Mouse (Mus musculus) frontal cortex, postnatal 25 days (tissue): ENCODE measurements around the gene Gnpnat1.
"Not testable (repeated sequence)": the region's sequence is repeated elsewhere in the genome, so short reads cannot be mapped to it uniquely, and the experiment has no call there.

Experiments used
- DNase-seq, 2 experiments: peaks; one replicate each; pipeline ENCODE4 v3.0.0; 2022; ENCODE audit warnings: low spot score in 2 of 2

The Gnpnat1 gene

DNA sequence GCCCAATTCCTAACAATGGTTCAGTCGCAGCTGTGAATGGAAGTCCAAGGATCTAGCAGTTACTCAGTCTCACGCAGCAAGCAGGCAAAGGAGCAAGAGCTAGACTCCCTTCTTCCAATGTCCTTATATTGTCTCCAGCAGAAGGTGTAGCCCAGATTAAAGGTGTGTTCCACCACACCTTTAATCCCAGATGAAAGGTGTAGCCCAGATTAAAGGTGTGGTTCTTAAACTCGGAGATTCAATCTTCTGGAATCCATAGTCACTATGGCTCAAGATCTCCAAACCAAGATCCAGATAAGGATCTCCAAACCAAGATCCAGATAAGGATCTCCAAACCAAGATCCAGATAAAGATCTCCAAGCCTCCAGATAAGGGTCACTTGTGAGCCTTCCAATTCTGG lies at the start of gene Gnpnat1:
Gnpnat1 (minus strand) TSS at position 101 of the 400 bp plus-strand sequence.
- DNase-seq, result not testable (repeated sequence)

DNA sequence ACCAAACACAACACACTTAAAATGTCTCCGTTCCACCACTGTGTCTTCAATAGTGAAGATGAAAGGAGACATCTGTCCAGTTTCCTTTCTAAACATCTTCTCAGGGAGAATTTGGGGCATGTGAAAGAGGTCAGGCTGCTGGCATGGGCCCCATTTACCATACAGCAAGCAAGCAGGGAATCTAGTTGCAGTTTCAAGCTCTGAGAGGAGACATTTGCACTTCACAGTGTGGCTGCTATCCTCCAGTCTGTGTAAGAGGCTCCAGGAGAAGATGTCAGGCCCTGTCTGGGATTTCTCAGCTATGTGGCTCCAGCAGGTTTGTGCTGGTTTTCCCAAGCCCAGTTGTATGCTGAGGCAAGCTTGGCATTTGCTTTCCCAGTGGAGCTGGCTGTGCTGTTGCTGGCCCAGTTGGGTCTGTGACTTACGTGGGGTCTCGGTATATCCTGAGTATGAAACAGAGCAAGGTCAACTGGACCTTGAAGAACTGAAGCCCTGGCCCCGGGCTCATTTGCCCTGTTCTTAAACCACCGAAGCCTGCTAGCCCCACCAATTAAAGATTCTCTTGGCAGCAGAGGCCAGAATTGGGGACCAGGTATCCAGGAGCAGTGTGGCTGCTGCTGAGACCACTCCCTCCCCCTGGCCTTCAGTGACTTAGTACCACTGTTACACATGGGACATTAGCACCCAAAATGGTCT lies 49.0 kb upstream of the Gnpnat1 start:
- no peak for DNase-seq

DNA sequence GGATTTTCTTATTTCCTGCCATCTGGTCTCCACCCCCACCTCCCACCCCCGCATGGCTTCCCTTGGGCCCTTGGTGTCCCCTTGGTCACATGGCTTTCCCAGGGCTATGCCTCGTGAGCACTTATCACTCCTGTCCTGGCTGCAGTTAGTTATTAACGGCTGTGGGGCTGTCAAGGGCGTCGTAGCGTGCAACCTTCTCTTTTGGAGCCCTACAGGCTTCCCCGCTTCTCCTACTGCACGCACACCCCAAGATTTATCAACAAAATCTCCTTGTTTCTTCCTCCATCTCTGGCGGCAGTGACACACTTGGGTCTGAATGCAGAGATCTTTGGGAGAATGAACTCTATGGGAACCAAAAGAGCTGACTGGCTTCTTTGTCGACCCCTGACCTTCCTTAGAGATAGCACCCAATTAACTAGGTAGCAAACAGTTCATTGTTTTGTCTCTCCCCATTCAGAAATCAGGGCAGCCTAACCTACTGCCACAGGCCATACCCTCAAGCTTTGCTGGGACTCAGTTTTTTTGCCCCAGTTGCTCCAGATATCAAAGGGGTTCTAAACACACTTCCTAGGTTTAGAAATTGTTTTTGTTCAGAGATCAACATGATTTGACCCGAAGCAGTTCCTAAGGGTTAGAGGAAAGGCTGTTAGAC lies 48.3 kb upstream of the Gnpnat1 start:
- DNase-seq, result no peak

DNA sequence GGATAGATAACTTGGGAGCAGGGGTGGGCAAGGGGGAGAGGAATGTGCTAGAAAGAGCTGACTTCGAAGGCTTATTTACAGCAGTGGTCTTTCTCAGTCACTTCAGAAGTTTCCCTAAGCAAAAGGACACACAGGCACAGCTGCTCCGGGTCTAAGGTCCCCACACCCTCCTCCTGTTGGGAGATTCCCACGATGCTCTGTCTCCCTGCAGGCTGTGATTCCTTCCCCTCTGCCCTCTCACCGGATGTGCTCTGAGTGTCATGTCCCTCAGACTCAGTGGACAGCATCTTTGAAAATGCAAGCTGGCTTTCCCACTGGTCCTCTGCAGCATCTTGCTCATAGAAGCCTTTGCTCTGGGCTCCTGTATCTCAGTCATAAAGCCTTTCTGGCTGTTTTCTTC lies 47.4 kb upstream of the Gnpnat1 start:
- no peak for DNase-seq

DNA sequence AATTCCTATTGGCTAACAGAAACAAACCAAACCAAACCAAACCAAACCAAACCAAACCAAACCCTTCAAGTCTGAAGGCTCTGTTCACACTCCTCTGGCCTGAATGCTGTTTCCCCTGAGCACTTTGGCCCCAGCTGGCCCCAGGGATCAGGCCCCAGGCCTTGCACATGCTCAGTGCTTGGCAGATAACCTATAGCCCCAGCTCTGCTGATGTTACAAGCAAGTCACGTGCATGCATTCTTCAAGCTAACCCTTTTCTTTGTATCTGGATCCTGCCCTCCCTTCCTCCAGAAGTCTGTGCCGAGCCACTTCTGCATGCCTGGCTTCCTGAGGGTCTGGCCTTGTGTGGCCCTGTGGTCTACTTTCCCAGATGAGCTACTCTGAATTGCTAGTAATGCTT lies 46.4 kb upstream of the Gnpnat1 start:
- no peak for DNase-seq

DNA sequence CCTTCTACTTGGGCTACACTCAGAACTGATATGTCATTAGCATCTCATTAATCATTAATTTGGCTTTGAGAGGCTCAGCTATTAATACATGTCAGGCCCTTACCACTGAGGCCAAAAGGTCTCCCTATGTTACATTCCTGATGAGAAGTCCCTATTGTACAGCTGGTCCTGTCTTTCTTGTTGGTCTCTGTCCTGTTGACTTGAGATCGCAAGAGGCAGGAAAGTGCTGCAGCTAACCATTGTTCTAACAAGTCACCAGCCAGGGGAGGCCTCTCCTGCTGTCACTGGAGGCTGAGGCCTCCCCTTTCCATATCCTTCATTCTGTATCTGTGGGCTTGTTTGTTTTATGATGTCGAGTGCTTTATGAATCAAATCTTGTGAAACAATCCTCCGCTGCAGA lies 42.1 kb upstream of the Gnpnat1 start:
- no peak for DNase-seq

DNA sequence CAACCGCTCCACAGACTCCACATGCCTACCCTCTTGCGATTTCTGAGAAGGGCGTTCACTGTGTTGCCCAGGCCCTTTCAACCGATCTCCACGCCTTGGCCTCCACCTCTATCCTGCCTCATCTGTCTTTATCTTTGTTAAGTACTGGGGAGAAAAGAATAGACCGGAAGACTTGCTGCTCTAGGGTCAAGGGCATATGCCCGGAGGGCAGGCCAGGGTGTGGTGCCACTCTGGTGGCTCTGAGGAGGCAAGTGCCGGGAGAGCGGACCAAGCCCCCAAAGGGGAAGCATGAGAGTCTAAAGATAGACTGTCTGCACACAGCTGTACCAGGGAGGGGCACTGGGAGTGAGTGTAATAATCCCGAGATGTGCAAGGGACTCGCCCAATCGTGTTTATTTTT lies 40.7 kb upstream of the Gnpnat1 start:
- DNase-seq, result no peak

DNA sequence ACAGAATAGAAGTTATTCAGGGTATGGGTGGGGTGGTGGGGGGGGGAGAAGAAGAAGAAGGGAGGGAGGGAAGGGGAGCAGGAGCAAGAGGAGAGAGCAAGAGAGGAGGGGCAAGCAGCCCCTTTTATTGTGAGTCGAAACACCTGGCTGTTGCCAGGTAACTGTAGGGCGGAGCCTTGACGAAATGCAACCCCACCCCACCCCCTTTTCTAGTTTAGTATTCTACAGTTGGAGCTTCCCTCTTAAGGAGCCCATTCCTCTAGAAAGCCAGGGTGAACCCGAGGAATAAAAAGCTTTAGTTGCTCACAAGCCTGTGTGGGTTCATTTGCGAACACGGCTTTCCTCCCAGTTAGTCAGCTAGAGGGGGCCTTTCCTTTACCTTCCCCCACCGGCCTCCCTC lies 40.2 kb upstream of the Gnpnat1 start:
- no peak for DNase-seq

DNA sequence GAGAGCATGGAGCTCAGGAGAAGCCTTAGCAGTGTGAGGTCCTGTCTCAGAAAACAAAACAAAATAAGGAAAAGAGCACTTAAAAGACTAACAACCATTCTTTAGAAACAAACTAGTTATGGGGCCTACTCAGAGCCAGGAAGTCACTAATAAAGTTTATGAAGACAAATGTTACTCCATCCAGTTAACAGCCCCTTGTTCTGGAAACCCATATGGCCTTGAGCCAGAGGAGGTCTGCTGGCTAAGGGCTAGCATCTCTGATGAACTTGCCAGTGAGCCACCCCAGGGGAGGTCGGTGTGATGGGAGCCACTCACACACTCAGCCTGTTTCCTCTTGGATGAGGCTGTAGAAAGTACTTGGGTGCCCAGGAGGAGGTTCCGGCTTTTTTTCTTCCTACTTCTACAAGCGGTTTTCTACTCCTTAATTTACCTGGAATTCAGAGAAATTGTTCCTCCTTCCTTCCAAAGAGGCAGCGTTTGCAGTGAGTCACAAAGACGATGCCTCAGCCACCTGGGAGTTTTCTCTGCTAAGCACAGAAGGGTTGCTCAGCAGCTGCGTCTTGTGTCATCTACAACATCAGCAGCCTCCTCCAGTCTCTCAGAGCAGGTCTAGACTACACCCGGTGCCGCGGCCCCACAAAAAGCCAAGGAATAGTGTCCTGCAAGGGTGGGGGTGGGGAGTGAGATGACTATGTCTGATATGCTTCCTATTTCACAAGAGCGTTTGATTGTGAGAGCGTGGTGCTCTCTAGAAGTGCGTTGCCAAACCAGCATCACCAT lies 38.3 kb upstream of the Gnpnat1 start:
- DNase-seq, result no peak

DNA sequence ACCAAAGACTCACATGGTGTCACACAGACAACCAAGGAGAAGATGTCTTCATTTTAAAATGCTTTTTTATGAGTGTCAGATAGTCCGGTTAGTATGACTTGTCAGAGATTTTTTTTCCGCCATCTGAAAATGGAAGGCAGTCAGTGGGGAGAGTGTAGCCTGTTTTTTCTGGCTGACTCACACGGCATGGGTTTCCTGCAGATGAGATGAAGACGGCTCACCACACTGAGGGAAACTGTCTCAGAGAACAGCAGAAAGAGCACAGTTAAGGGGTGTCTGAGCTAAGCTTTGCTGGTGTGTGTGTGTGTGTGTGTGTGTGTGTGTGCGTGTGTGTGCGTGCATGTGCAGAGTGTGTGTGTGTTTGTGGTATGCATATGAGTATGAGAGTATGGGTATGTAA lies 36.6 kb upstream of the Gnpnat1 start:
- no peak for DNase-seq

DNA sequence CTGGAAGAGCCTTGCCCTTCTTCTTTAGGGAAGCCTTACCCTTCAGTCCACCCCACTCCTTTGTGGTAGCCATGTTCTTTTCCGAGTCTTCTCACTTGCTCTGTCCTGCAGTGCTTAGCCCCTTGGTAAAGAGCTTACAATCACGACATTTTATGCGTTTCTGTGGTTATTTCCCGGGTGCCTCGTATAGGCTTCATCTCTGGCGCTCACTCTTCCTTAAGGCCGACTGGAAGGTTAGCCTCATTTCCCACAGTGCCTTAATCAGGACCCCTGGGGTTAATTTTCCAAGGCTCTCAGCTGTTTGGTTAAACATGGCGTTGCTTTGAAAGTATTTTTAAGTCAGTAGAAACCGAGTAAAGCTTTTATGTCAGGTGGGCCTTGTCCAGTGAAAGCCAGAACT lies 34.7 kb upstream of the Gnpnat1 start:
- DNase-seq, result no peak

DNA sequence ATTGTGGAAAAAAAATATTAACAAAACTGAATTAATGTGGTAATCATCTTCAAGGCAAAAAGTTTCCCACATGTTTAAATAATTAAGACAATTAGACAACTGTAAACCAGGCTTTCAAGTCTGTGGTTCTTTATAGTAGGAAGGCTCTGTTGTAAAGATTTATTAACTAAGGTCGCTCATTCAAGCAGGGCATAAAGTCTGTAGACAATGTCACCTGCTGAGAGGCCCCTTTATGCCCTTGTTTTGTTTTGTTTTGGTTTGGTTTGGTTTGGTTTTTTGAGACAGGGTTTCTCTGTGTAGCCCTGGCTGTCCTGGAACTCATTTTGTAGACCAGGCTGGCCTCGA lies 34.2 kb upstream of the Gnpnat1 start:
- no peak for DNase-seq

DNA sequence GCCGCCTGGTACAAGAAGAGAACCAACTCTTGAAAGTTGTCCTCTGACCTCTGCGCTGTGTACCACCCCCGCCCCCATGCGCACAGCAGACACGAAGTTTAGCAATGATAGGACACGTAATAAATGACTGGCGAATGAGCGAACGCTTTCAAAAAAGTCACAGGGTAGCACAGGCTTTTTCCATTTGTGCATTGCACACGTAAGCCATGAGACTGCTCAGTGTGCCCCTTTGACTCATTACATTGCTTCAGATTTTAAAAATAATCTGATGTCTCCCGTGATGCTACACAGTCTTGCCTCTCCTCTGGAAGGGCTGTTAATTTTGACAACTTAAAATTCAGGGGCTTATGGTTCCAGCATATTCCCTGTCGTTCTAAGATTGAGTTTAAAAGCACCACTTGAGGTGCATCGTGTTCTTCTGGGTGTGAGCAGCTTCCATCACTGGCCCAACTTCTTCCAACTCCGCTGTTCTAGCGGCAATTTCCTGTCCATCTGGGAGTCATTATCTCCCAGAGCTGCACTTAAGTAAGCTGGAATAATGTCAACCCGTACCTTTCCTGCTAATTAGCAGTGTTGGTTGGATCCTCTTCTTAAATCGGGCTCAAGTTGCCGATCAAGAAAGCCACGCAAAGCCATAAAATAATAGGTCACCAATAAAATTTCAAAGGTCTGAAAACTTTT lies 33.7 kb upstream of the Gnpnat1 start:
- no peak for DNase-seq

DNA sequence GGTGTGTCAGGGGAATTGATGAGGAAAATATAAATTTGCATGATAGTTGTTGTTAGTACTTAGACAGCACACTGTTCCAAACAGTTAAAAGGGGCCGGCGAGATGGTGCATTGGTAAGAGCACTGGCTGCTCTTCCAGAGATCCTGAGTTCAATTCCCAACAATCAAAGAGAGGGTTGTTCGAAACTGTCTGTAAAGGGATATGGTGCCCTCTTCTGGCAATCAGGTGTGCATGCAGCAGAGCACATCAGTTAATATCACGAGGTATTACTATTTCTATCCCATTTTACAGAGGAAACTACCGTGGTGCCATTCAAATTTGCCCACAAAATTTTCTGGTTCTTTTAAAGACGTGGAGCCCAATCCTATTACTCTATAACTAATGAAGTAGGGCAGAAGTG lies 29.5 kb upstream of the Gnpnat1 start:
- DNase-seq, result no peak

DNA sequence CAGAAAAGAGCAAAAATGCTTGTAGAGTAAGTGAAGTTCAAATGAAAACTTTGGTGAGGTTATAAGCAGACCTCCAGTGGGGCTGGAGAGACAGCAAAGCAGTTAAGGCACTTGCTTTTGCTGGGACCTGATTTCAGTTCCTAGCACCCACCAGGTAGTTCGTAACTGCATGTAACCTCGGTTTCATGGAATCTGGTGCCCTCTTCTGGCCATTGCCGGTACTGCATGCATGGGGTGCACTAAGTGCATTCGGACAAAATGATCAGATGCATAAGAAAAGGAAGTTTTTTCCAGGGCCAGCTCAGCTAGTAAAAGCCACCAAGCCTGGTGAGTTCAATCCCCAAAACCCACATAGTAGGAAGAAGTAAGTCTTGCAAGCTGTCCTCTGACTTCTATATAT lies 27.3 kb upstream of the Gnpnat1 start:
- DNase-seq, result no peak

DNA sequence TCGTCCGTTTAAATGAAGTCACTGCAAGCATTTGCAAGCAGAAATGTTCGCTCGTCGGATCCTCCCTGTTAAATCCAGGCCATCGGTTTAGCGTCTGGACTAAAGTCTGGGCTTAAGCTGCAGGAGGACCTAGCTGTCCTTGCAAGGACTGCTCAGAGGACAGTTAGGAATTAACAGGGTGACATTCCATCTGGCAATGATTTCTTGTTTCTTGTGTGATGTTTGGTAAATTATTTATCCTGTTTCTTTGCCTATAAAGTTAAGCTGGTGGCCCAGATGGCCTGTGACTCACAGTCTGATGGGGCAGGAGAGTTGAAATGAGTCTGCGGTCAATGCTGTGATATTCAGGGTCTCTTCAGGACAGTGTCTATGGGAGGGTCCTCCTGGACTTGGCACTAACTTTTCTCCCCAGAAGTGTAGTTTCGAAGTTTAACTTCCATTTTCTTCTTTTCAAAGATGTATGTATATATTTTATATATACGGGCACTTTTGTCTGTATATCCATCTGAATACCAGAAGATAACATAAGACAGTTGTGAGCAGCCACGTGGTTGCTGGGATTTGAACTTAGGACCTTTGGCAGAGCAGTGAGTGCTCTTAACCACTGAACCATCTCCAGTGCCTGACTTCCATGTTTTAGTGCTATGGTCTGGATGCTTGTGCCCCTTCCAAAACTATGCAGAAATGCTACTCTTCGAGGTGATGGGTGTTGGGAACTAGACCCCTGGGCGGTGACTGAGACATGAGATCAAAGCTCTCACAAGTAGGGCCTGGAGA lies 25.5 kb upstream of the Gnpnat1 start:
- DNase-seq, result no peak

DNA sequence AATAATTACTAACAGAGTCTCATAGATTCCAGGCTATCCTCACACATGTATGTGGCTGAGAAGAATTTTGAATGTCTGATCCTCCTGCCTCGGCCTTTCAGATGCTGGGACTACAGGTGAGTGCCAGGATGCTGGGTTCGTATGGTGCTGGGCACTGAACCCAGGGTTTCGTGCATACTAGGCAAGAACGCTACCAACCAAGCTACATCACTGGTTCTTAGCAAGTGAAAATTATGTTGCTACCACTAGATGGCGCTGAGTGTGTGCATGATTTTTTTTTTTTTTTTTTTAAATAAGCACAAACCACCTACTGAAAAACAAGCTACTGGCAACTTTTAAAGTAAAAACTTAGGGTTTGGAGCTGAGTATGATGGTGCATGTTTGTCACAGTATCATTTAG lies 18.5 kb upstream of the Gnpnat1 start:
- peak in 1 of 2 experiments; percentile 19 for DNase-seq

DNA sequence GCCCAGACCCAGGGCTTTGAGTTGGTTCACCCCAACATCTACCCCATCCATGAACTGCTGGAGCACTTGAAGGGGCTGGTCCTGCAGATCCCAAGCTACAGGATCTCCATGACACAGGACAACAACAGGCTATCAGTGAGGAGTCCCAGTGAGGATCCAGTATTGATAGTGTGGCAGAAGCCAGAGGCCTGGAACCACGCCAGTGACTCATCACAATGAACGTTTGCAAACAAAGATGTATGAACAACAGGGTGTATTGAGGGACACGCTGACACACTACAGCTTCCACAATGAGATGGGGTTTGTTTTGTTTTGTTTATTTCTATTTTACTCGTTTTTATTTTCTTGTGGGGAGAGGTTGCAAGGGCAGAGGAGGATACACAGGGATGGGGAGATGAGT lies 17.7 kb upstream of the Gnpnat1 start:
- DNase-seq, result no peak

DNA sequence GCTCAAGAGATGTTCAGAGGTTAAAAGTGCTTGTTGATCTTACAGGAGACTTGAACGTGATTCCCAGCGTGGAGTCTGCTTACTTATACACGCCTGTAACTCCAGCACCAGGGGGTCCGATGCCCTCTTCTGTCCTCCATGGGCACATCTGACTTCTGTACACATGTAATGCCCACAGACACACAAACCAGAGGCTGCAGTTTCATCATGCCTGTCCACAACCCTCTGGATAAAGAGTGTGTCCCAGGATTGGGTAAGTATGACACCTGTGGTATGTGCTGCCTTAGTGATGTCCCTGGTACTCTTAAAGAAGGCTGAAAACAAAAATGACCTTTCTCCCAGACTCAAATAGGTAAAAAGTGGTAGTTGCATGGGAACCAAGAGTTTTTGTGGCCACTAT lies 14.6 kb upstream of the Gnpnat1 start:
- DNase-seq, result no peak

DNA sequence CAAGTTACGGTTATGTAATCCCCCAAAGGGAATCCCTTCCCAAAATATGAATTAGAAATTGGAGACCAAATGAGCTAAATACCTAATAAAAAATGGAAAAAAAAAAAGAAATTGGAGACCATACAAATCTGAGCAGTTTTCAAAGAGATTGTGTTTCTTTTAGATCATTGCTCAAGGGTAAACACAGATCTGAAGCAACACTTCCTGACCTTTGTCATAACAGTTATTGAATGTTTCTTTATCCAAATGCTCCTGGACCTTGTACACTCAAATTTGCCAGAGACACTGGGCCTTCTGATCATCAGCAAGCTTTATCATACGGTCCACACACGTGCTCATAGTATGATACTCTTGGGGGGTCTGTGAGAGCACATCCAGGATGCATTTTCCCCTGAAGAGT lies 13.8 kb upstream of the Gnpnat1 start:
- DNase-seq, result no peak

DNA sequence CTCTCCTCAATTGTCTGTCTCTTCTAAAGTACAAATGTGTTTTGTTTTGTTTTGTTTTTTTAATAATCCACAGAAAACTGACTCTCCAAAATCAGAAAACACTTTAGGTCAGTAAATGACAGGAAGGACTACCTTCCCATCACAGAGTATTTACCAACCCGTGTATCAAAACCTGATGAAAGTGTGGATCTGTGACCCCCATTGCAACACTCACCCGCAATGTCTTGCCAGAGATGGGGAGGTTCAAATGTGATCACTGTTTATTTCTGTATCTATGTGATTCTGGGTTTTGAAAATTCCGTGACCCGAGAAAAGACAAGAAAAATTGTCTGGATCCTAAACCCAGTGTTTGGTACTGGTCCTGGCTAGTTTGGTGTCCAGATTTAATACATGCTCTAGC lies 11.6 kb upstream of the Gnpnat1 start:
- no peak for DNase-seq

DNA sequence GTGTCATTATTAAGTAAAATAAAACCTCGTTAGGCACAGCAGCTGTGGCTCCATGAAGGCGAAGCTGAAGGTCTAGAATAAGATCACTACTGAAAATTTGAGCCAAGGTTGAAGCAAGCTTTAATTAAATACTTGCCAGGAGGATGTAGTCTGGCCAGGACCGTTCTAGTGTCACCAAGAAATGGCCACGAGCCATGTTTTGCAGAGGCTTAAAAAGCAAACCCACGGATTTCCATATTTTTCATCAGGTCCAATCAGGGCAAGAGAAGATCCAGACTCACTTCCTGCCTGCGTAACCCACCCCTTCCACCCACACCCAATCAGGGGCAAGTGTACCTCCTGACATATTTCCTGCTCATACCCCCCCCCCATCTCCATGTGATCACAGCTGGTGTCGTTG lies 1.1 kb downstream of the Gnpnat1 start:
- DNase-seq, result no peak
